ENCODE assay signal across 14 mouse cellular contexts in the genomic region with DNA sequence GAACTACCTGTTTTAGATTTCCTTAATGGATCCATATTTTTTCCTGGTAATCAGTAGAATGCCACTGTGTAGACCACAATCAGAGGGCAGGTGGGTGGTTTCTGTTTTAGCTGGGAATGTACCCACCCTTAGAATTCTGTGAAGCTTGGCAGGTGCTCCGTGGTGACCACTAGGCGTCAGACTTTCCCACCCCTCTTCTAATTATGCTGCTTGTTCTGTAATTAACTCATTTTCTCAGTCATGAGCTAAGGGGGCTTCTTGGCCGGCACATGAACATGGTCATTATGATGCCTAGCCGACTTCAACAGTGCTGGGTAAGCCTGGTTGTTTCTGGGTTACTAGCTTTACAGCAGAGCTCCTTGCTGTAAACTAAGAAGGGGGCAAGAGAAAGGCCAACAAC. TPM values are rescaled to one million over a fixed set of nuclear protein-coding genes. Genes with fewer than 3 reads are reported as not detected.
DNase-seq lines count a peak whose midpoint lies in the region; ATAC-seq lines count a peak whose summit lies in the region.
"Had no signal": no experiment of that assay in that cellular context is flagged by ENCODE, and none has a peak within 500 bp of the region (broad histone marks: within the 10 kb centered on the region; RNA-seq: fewer than 3 reads in every experiment).

No protein-coding gene starts in this region.

- H3K4me3 ChIP-seq in forebrain, embryonic 12.5 days (replicated peaks) = no peak overlapping the region
- H3K4me3 ChIP-seq in forebrain, embryonic 10.5 days = no peak overlapping the region
- H3K4me3 ChIP-seq in forebrain, embryonic 15.5 days = no peak overlapping the region
- H3K4me3 ChIP-seq: heart, embryonic 10.5 days; hindbrain, embryonic 15.5 days; limb, embryonic 12.5 days had no signal

- no peak overlapping the region for H3K27ac ChIP-seq in forebrain, embryonic 12.5 days
- no peak overlapping the region for H3K27ac ChIP-seq in forebrain, embryonic 10.5 days
- H3K27ac ChIP-seq in forebrain, embryonic 15.5 days (replicated peaks) = no peak overlapping the region
- H3K27ac ChIP-seq: heart, embryonic 10.5 days; hindbrain, embryonic 15.5 days; limb, embryonic 12.5 days had no signal

- WGBS in forebrain, embryonic 12.5 days = 22% methylated on average over 4 of the region's 4 CpGs
- 41% methylated on average over 4 of the region's 4 CpGs for WGBS in forebrain, embryonic 10.5 days
- WGBS in forebrain, embryonic 15.5 days = 6% methylated on average over 4 of the region's 4 CpGs

- DNase-seq in forebrain, embryonic 10.5 days (ENCODE audit: extremely low spot score, low spot score) = no peak
- peak; percentile 35 for DNase-seq in left cerebral cortex, postnatal 4 days
- DNase-seq in left cerebral cortex, adult 8-10 months (ENCODE audit: low spot score in 2 of 2) = no peak
- DNase-seq in CD4-positive, CD25-positive, alpha-beta regulatory T cell, adult 2 months (ENCODE audit: low read depth, low spot score) = peak; percentile 10
- no peak for DNase-seq in testis, postnatal 14 days (ENCODE audit: low spot score)
- DNase-seq: lung, postnatal 14 days; thymus, postnatal 25 days had no signal

- intact Hi-C loops in left cerebral cortex, postnatal 4 days (cut with DNase I) = no loop called here

- peak; percentile 44; the same call in 1 of the 2 replicates for ATAC-seq in forebrain, embryonic 12.5 days (ENCODE audit: low FRiP score)
- ATAC-seq in forebrain, embryonic 15.5 days (replicated peaks) = peak; percentile 63
- no peak for ATAC-seq in activated CD4-positive, CD25-positive, alpha-beta regulatory T cell, adult 4 months

- no peaks in the 10 kb centered on the region for H3K4me1 ChIP-seq in forebrain, embryonic 12.5 days
- H3K4me1 ChIP-seq in forebrain, embryonic 10.5 days = no peaks in the 10 kb centered on the region
- H3K4me1 ChIP-seq in forebrain, embryonic 15.5 days = no peaks in the 10 kb centered on the region
- H3K4me1 ChIP-seq: heart, embryonic 10.5 days; hindbrain, embryonic 15.5 days; limb, embryonic 12.5 days had no signal

- H3K27me3 ChIP-seq in forebrain, embryonic 12.5 days = no peaks in the 10 kb centered on the region
- no peaks in the 10 kb centered on the region for H3K27me3 ChIP-seq in forebrain, embryonic 10.5 days (ENCODE audit: poor library complexity, severe bottlenecking)
- no peaks in the 10 kb centered on the region for H3K27me3 ChIP-seq in forebrain, embryonic 15.5 days
- H3K27me3 ChIP-seq: hindbrain, embryonic 15.5 days; limb, embryonic 12.5 days had no signal

- no peaks in the 10 kb centered on the region for H3K9me3 ChIP-seq in forebrain, embryonic 12.5 days
- H3K9me3 ChIP-seq in forebrain, embryonic 10.5 days = no peaks in the 10 kb centered on the region
- H3K9me3 ChIP-seq in forebrain, embryonic 15.5 days = no peaks in the 10 kb centered on the region
- H3K9me3 ChIP-seq: heart, embryonic 10.5 days; hindbrain, embryonic 15.5 days; limb, embryonic 12.5 days had no signal

- no peak overlapping the region for H3K9ac ChIP-seq in forebrain, embryonic 12.5 days
- H3K9ac ChIP-seq in forebrain, embryonic 15.5 days (replicated peaks) = no peak overlapping the region
- H3K9ac ChIP-seq: hindbrain, embryonic 15.5 days; limb, embryonic 12.5 days had no signal

- no peaks in the 10 kb centered on the region for H3K36me3 ChIP-seq in forebrain, embryonic 12.5 days (replicated peaks)
- H3K36me3 ChIP-seq in forebrain, embryonic 10.5 days (replicated peaks) = no peaks in the 10 kb centered on the region
- H3K36me3 ChIP-seq in forebrain, embryonic 15.5 days = no peaks in the 10 kb centered on the region
- H3K36me3 ChIP-seq: heart, embryonic 10.5 days; hindbrain, embryonic 15.5 days; limb, embryonic 12.5 days had no signal

- H3K4me2 ChIP-seq in forebrain, embryonic 12.5 days = no peak overlapping the region
- no peak overlapping the region for H3K4me2 ChIP-seq in forebrain, embryonic 15.5 days (replicated peaks)
- H3K4me2 ChIP-seq: hindbrain, embryonic 15.5 days; limb, embryonic 12.5 days had no signal

RNA-seq across cellular contexts. Expression of a gene that starts 47.0 kb away (rescaled TPM):
- polyA plus RNA-seq in forebrain, embryonic 12.5 days (2016; fragmentation: Nextera tagmentation; extraction: Ambion mirVana) = 2.2 and 2.6 TPM in 2 replicates
- polyA plus RNA-seq in forebrain, embryonic 10.5 days (2016; fragmentation: Nextera tagmentation; extraction: Ambion mirVana) = 0.23 and 0.30 TPM in 2 replicates
- total RNA-seq in left cerebral cortex, postnatal 4 days (2021) = 10 to 100 TPM; 19.4 to 23.5 TPM
- total RNA-seq in left cerebral cortex, adult 8-10 months (2022) = 1 to 10 TPM; 5.0 to 5.9 (median 5.8) TPM
- polyA plus RNA-seq in forebrain, embryonic 15.5 days (2015; fragmentation: Nextera tagmentation; extraction: Ambion mirVana) = 3.4 and 3.6 TPM in 2 replicates
- not detected for polyA plus RNA-seq in activated CD4-positive, CD25-positive, alpha-beta regulatory T cell, adult 4 months (2017; shearing (Covaris generic))
- polyA plus RNA-seq: heart, embryonic 10.5 days; limb, embryonic 12.5 days; spleen, adult 2 months had no signal

Comparison
In these comparisons a context has a peak if more than half of its experiments do, and no peak if none do; other contexts are left out.
1. DNase-seq: peak in left cerebral cortex, postnatal 4 days (single experiment) and CD4-positive, CD25-positive, alpha-beta regulatory T cell, adult 2 months (single experiment); none in forebrain, embryonic 10.5 days (single experiment), left cerebral cortex, adult 8-10 months (0 of 2) and testis, postnatal 14 days (single experiment).